Mouse (Mus musculus): ENCODE data around the gene Enthd1. TPM values are rescaled to one million over a fixed set of nuclear protein-coding genes. Genes with fewer than 3 reads are reported as not detected.

Enthd1 gene
- polyA plus RNA-seq (2012; rRNA removed; ENCODE audit: low replicate concordance) = 0.09 and 0.17 TPM in 2 replicates

DNA sequence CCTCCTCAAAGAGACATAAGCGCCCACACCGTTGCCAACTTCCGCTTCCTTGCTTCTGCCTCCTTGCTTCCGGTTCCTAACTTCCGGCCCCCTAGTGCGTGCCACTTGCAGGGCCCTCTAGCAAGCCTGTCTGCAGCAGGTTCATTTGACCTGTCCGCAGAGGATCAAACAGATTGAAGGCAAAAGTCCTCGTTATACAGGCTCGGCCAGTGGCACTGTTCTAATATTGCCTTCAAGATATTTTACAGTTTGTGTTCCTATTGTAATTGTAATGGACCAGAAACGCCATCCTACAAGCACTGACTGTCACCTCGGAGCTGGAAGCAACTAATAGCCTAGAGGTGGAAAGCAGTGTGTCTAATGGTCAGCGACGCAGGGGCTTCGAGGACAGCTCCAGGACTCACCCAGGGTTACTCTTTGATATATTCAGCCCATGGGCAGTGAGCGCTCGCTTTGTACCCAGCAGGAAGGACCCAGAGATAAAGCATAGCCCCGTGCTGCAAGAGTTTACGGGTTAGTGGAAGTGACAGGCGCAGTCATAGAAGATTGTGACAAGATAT, at the start of gene Enthd1:
Gene Enthd1 (minus strand): TSS at position 51 of the 560 bp plus-strand sequence.

DNA sequence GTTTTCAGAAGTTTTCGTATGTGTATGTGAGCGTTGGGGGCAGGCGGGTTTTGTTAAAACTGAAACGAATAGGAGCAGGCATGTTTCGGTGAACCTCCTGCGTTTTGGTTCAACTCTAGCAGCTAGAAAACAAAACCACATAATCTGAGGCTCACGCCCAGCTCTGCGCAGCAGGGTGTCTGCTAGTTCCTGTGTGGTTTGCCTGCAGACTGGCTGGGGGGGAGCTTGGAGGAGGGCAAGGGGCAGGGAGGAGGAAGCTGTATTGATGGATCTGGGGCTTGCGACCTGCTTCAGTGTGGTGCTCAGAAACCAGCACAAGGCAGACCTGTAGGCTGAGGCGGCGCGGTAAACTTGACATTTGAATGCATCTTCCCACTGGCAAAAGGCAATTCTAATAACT, 7.3 kb upstream of the Enthd1 start, which contains the start of gene Grap2:
Gene Grap2 (plus strand): TSS at position 304 of the 400 bp plus-strand sequence.

Other genes starting within 250 kb of the Enthd1 start
- gene Grap2, start 7.4 kb upstream of the Enthd1 start, polyA plus RNA-seq (2012; rRNA removed; ENCODE audit: low replicate concordance) = 15.5 and 45.6 TPM in 2 replicates
- 7.1 and 8.1 TPM in 2 replicates for gene Fam83f, start 106.7 kb upstream of the Enthd1 start, polyA plus RNA-seq (2012; rRNA removed; ENCODE audit: low replicate concordance)
- 14.1 and 24.5 TPM in 2 replicates for gene Tnrc6b, start 146.2 kb upstream of the Enthd1 start, polyA plus RNA-seq (2012; rRNA removed; ENCODE audit: low replicate concordance)

All from mammary gland, adult 2 months (tissue).